Mouse (Mus musculus) heart, adult 2 months (tissue): Measurements from ENCODE around the gene Ptprd. TPM values are rescaled to one million over a fixed set of nuclear protein-coding genes. Genes with fewer than 3 reads are reported as not detected.

Experiments
- DNase-seq, 2 experiments: peaks; one replicate each; pipeline ENCODE4 v3.0.0; 2021
- H3K27ac ChIP-seq: fragments of 200-600 bp; 2 replicates; pipeline ENCODE4 v1.8.1; 2022
- H3K27me3 ChIP-seq: fragments of 200-500 bp; 2 replicates; pipeline ENCODE4 v1.6.1; 2012; ENCODE audit warnings: mild to moderate bottlenecking, low read length, inconsistent platforms, mixed read lengths; ENCODE audit not compliant: control insufficient read depth, insufficient read depth
- H3K36me3 ChIP-seq: fragments of 200-500 bp; 2 replicates; pipeline ENCODE4 v1.6.1; 2012; ENCODE audit warnings: low read length, inconsistent platforms; ENCODE audit not compliant: control insufficient read depth, insufficient read depth
- H3K4me1 ChIP-seq: fragments of 200-500 bp; 2 replicates; pipeline ENCODE4 v1.6.1; 2011; ENCODE audit warnings: low read length; ENCODE audit not compliant: control insufficient read depth, insufficient read depth
- H3K4me3 ChIP-seq: fragments of 200-600 bp; 2 replicates; pipeline ENCODE4 v1.8.1; 2022
- H3K79me2 ChIP-seq: fragments of 200-500 bp; replicated peaks from 2 replicates; pipeline ENCODE4 v1.6.1; 2012; ENCODE audit warnings: mild to moderate bottlenecking, inconsistent platforms, low read length, moderate library complexity, mixed read lengths; ENCODE audit not compliant: control insufficient read depth, insufficient read depth
- H3K9ac ChIP-seq: fragments of 200-500 bp; 2 replicates; pipeline ENCODE4 v1.6.1; 2012; ENCODE audit warnings: low read depth, mild to moderate bottlenecking, control low read depth, inconsistent platforms, low read length, mixed read lengths
- CTCF ChIP-seq: fragments of 200-600 bp; IDR thresholded peaks from 2 replicates; pipeline ENCODE4 v1.8.1; 2022; ENCODE audit warnings: antibody characterized with exemption, mild to moderate bottlenecking, moderate library complexity
- EP300 ChIP-seq: fragments of 200-500 bp; IDR thresholded peaks from 2 replicates; pipeline ENCODE4 v1.6.1; 2011; ENCODE audit warnings: low read depth, low read length, control low read depth; ENCODE audit not compliant: insufficient read depth
- POLR2A ChIP-seq: fragments of 200-500 bp; IDR thresholded peaks from 2 replicates; pipeline ENCODE4 v1.6.1; 2011; ENCODE audit warnings: mild to moderate bottlenecking, low read depth, low read length, control low read depth; ENCODE audit not compliant: insufficient read depth
- WGBS: fragments of 180-500 bp; shearing (Covaris S2); methylation state at CpG from one replicate; pipeline ENCODE4 v1.1.7; 2018; 5-methylcytosine and 5-hydroxymethylcytosine counted together
- intact Hi-C: fragments of 180-260 bp; cut with DNase I; formaldehyde crosslinking; loops from one replicate; pipeline ENCODE4 v1.15.1; 2025
- polyA plus RNA-seq: library from polyadenylated mRNA; depleted of rRNA; stranded (reverse); fragments of >200 nt; gene quantifications from 2 replicates; pipeline ENCODE4 v1.2.3, GENCODE M21; 2012
- total RNA-seq, 2 experiments: library from RNA; stranded (reverse); gene quantifications; 2 replicates each; pipeline ENCODE4 v1.2.3; 2021

The Ptprd gene
- total and polyA plus RNA-seq, 3 experiments, result 2.7 to 7.0 (median 5.3) TPM

- H3K9ac ChIP-seq, result no peak overlapping the region
- H3K27me3 ChIP-seq, result no peaks in the 10 kb centered on the region
- H3K4me3 ChIP-seq, result no peak overlapping the region
- H3K27ac ChIP-seq, result no peak overlapping the region
- H3K4me1 ChIP-seq, result no peaks in the 10 kb centered on the region
- intact Hi-C loops, result no loop called here
- 69% methylated on average over 7 of the region's 7 CpGs for WGBS
- no peaks in the 10 kb centered on the region for H3K79me2 ChIP-seq
- no peaks in the 10 kb centered on the region for H3K36me3 ChIP-seq
- DNase-seq, result no peak
- no peak for TF ChIP-seq EP300
- TF ChIP-seq CTCF, result no peak
- TF ChIP-seq POLR2A, result no peak
Measured at GRCm38 (mm10) chr4:77454049-77454448, 757.7 kb downstream of the Ptprd start.

- WGBS, result 79% methylated on average over 4 of the region's 4 CpGs
- TF ChIP-seq EP300 (no peak), POLR2A (no peak), CTCF (no peak)
- no peak for DNase-seq
- Histone ChIP-seq H3K4me1 (no peaks in the 10 kb centered on the region), H3K36me3 (no peaks in the 10 kb centered on the region), H3K79me2 (no peaks in the 10 kb centered on the region), H3K4me3 (no peak overlapping the region), H3K27me3 (no peaks in the 10 kb centered on the region), H3K27ac (no peak overlapping the region), H3K9ac (no peak overlapping the region)
- intact Hi-C loops, result no loop called here
Measured at GRCm38 (mm10) chr4:77399146-77399545, 812.6 kb downstream of the Ptprd start.

- Histone ChIP-seq H3K27ac (no peak overlapping the region), H3K4me1 (no peaks in the 10 kb centered on the region), H3K9ac (no peak overlapping the region), H3K36me3 (no peaks in the 10 kb centered on the region), H3K79me2 (no peaks in the 10 kb centered on the region), H3K27me3 (no peaks in the 10 kb centered on the region), H3K4me3 (no peak overlapping the region)
- no peak for TF ChIP-seq CTCF
- TF ChIP-seq POLR2A, result no peak
- TF ChIP-seq EP300, result no peak
- intact Hi-C loops, result no loop called here
- no peak for DNase-seq
Measured at GRCm38 (mm10) chr4:77361728-77362127, 850.0 kb downstream of the Ptprd start.

GRCm38 (mm10) chr4:77327198-77327597 lies 884.6 kb downstream of the Ptprd start:
- no peak for TF ChIP-seq EP300
- TF ChIP-seq CTCF, result no peak
- no peak for TF ChIP-seq POLR2A
- Histone ChIP-seq H3K27me3 (no peaks in the 10 kb centered on the region), H3K79me2 (no peaks in the 10 kb centered on the region), H3K9ac (no peak overlapping the region), H3K36me3 (no peaks in the 10 kb centered on the region), H3K4me3 (no peak overlapping the region), H3K4me1 (no peaks in the 10 kb centered on the region), H3K27ac (no peak overlapping the region)
- intact Hi-C loops, result no loop called here
- DNase-seq, result no peak
- WGBS, result 78% methylated on average over 4 of the region's 4 CpGs

- TF ChIP-seq EP300, result no peak
- TF ChIP-seq CTCF, result no peak
- TF ChIP-seq POLR2A, result no peak
- H3K27me3 ChIP-seq, result no peaks in the 10 kb centered on the region
- no peak overlapping the region for H3K4me3 ChIP-seq
- H3K9ac ChIP-seq, result no peak overlapping the region
- WGBS, result 64% methylated on average over 10 of the region's 10 CpGs
- no peaks in the 10 kb centered on the region for H3K4me1 ChIP-seq
- no peaks in the 10 kb centered on the region for H3K79me2 ChIP-seq
- intact Hi-C loops, result no loop called here
- H3K27ac ChIP-seq, result no peak overlapping the region
- no peaks in the 10 kb centered on the region for H3K36me3 ChIP-seq
- DNase-seq, result no peak
Measured at GRCm38 (mm10) chr4:77317060-77317680, 894.6 kb downstream of the Ptprd start.

- no peaks in the 10 kb centered on the region for H3K36me3 ChIP-seq
- no peaks in the 10 kb centered on the region for H3K79me2 ChIP-seq
- H3K4me1 ChIP-seq, result no peaks in the 10 kb centered on the region
- WGBS, result 65% methylated on average over 2 of the region's 2 CpGs
- no peaks in the 10 kb centered on the region for H3K27me3 ChIP-seq
- TF ChIP-seq CTCF (no peak), EP300 (no peak), POLR2A (no peak)
- H3K4me3 ChIP-seq, result no peak overlapping the region
- intact Hi-C loops, result no loop called here
- H3K27ac ChIP-seq, result no peak overlapping the region
- H3K9ac ChIP-seq, result no peak overlapping the region
- DNase-seq, result no peak
Measured at GRCm38 (mm10) chr4:77316644-77317043, 895.1 kb downstream of the Ptprd start.
